Mouse (Mus musculus) embryonic fibroblast, embryonic 13.5 days (primary cell): ENCODE results near the gene Lexm.

Experiments used
- CTCF ChIP-seq: IDR thresholded peaks from 2 replicates; pipeline ENCODE4 v1.5.1; 2011; ENCODE audit warnings: mild to moderate bottlenecking, control low read depth, low read length, moderate library complexity, borderline replicate concordance; ENCODE audit not compliant: insufficient read depth
- POLR2A ChIP-seq: IDR thresholded peaks from 2 replicates; pipeline ENCODE4 v1.6.1; 2011; ENCODE audit warnings: low read depth, mild to moderate bottlenecking, control low read depth, low read length, moderate library complexity

DNA sequence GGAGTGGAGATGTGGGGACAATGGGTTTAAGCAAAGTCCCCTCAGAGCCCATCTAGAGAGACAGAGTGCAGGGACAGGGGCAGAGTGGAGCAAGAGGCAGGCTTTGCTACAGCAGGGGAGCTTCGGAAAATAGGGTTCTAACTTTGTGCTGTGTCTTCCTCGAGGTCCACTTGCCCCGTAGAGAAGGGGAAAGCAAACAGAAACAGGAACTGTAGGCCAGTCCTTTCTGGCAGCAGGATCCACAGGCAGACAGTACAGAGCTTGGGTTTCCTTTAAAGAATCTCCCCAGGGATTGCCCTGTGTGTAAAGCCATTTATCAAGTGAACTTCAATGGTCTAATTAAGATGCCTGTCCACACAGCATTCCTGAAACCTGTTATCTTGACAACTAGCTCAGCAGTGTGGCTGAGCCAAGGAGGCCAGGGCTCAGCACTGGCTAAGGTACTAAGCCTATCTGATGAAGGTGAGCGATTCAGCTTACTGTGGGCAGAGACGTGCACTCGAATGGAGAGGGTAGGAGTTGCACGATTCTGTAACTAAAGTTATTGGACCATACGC is 71.1 kb downstream of the Lexm start:
- no peak for TF ChIP-seq CTCF
- TF ChIP-seq POLR2A: no peak
